Mouse (Mus musculus): ENCODE results near the gene Pik3r1.

Gene Pik3r1

GRCm38 (mm10) chr13:101690911-101691655 lies 76.9 kb downstream of the Pik3r1 start:
- in situ Hi-C loops (cut with MboI) = no loop called here

GRCm38 (mm10) chr13:101690167-101690566 lies 77.8 kb downstream of the Pik3r1 start:
- in situ Hi-C loops (cut with MboI) = no loop called here

- in situ Hi-C loops (cut with MboI) = no loop called here
Measured at GRCm38 (mm10) chr13:101686256-101686655, 81.8 kb downstream of the Pik3r1 start.

- in situ Hi-C loops (cut with MboI) = no loop called here
Measured at GRCm38 (mm10) chr13:101684706-101685105, 83.3 kb downstream of the Pik3r1 start.

GRCm38 (mm10) chr13:101682378-101682777 lies 85.6 kb downstream of the Pik3r1 start:
- in situ Hi-C loops (cut with MboI) = no loop called here

- in situ Hi-C loops (cut with MboI) = no loop called here
Measured at GRCm38 (mm10) chr13:101680083-101680482, 87.9 kb downstream of the Pik3r1 start.

GRCm38 (mm10) chr13:101678984-101679383 lies 89.0 kb downstream of the Pik3r1 start:
- in situ Hi-C loops (cut with MboI) = no loop called here

GRCm38 (mm10) chr13:101678036-101678435 lies 90.0 kb downstream of the Pik3r1 start:
- in situ Hi-C loops (cut with MboI) = no loop called here

GRCm38 (mm10) chr13:101673876-101674275 lies 94.1 kb downstream of the Pik3r1 start:
- in situ Hi-C loops (cut with MboI) = no loop called here

- in situ Hi-C loops (cut with MboI) = no loop called here
Measured at GRCm38 (mm10) chr13:101668859-101669258, 99.2 kb downstream of the Pik3r1 start.

GRCm38 (mm10) chr13:101664010-101664409 lies 104.0 kb downstream of the Pik3r1 start:
- in situ Hi-C loops (cut with MboI) = no loop called here

GRCm38 (mm10) chr13:101662900-101663299 lies 105.1 kb downstream of the Pik3r1 start:
- in situ Hi-C loops (cut with MboI) = no loop called here

GRCm38 (mm10) chr13:101661567-101661966 lies 106.5 kb downstream of the Pik3r1 start:
- in situ Hi-C loops (cut with MboI) = no loop called here

GRCm38 (mm10) chr13:101660187-101660586 lies 107.8 kb downstream of the Pik3r1 start:
- in situ Hi-C loops (cut with MboI) = no loop called here

- in situ Hi-C loops (cut with MboI) = no loop called here
Measured at GRCm38 (mm10) chr13:101652131-101652530, 115.9 kb downstream of the Pik3r1 start.

GRCm38 (mm10) chr13:101641632-101642031 lies 126.4 kb downstream of the Pik3r1 start:
- in situ Hi-C loops (cut with MboI) = no loop called here

GRCm38 (mm10) chr13:101635837-101636236 lies 132.2 kb downstream of the Pik3r1 start:
- in situ Hi-C loops (cut with MboI) = no loop called here

- in situ Hi-C loops (cut with MboI) = no loop called here
Measured at GRCm38 (mm10) chr13:101634420-101634819, 133.6 kb downstream of the Pik3r1 start.

- in situ Hi-C loops (cut with MboI) = no loop called here
Measured at GRCm38 (mm10) chr13:101633620-101634019, 134.4 kb downstream of the Pik3r1 start.

GRCm38 (mm10) chr13:101632771-101633170 lies 135.2 kb downstream of the Pik3r1 start:
- in situ Hi-C loops (cut with MboI) = no loop called here

- in situ Hi-C loops (cut with MboI) = no loop called here
Measured at GRCm38 (mm10) chr13:101631561-101631960, 136.5 kb downstream of the Pik3r1 start.
